Mouse (Mus musculus) cerebellum, adult 9-11 months (tissue): ENCODE results near the gene Gpr176.

Source experiments
- DNase-seq: peaks from one replicate; pipeline ENCODE4 v3.0.0; 2022

Gene Gpr176

GRCm38 (mm10) chr2:118228486-118229079 is 144.6 kb downstream of the Gpr176 start:
- no peak for DNase-seq
